Mouse (Mus musculus) gastrocnemius, postnatal 25 days (tissue): ENCODE measurements around the gene Bglap3. TPM values are rescaled to one million over a fixed set of nuclear protein-coding genes. Genes with fewer than 3 reads are reported as not detected.
"Not testable (repeated sequence)": the region's sequence is repeated elsewhere in the genome, so short reads cannot be mapped to it uniquely, and the experiment has no call there.

ENCODE experiments used
- DNase-seq: peaks from one replicate; pipeline ENCODE4 v3.0.0; 2022
- long read RNA-seq, 2 experiments: library from polyadenylated mRNA; stranded (forward); transcript quantifications; one replicate each; pipeline ENCODE4 v2.0.0; 2021
- total RNA-seq, 2 experiments: library from RNA; stranded (reverse); gene quantifications; 1 replicate in 1 of 2; 2 replicates in 1 of 2; pipeline ENCODE4 v1.2.3; 2021

The Bglap3 gene
- under 1 TPM in 1 of 2 experiments, not detected in 1; 0.54 TPM for total RNA-seq
- long read RNA-seq, experiment 1, result 0 reads
- long read RNA-seq, experiment 2, result 0 reads

- DNase-seq, result not testable (repeated sequence)
These were observed at the start of gene Bglap3 for GRCm38 (mm10) chr3:88372643-88373042. Gene Bglap3 (minus strand): TSS chr3:88372743.

DNA sequence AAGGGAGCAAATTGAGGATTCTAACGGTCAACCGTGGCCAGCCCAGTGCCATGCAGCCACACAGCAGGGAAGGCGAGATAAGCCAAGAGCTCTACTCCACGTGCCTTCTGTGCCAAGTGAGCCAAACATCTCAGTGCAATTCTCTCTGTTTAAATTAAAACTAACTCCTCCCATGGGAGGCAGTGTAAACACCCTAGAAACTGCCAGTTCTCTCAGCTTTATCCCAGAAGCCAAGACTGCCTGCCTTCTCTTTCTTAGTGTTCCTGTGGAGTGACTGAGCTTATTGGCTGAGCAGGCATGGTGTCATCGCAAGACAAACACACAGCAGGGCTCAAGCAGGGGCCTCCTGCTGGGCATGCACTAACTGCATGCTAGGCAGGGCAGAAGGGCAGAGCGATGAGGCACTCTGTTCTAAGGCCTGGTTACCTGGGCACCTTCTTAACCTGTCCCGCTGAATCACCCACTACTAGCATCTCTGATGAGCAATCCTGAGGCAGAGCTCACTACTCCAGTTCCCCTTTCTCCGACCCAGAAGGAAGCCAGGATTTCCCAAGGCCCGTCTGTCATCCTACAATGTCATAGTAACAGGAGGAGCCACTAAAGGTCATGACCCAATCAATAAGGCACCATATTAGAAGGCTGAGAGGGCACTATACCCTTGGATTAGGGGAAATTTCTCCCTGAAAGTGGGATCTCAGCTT lies 49.6 kb upstream of the Bglap3 start:
- no peak for DNase-seq

- no peak for DNase-seq
These were observed 48.2 kb upstream of the Bglap3 start for GRCm38 (mm10) chr3:88420771-88421170.

- DNase-seq, result no peak
These were observed 45.5 kb upstream of the Bglap3 start for GRCm38 (mm10) chr3:88418016-88418415.

DNA sequence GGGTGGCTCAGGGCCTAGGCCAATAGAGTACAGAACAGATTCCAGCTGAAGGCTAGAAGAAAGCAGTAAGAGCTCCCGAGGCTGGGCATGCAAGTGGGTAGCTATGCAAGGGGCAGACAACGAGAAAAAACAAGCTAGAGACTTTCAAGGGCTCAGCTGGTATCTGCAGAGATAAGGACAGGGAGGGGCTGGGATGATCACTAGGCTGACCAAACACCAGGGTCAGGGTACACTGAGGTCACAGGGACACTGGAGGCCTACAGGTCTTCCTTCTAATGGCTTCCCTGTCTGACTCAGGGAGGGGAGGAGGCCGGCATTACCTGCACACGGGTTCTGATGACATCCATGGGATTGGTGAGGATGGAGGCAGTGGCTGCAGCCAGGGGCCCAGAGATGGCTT lies 43.1 kb upstream of the Bglap3 start:
- no peak for DNase-seq

DNA sequence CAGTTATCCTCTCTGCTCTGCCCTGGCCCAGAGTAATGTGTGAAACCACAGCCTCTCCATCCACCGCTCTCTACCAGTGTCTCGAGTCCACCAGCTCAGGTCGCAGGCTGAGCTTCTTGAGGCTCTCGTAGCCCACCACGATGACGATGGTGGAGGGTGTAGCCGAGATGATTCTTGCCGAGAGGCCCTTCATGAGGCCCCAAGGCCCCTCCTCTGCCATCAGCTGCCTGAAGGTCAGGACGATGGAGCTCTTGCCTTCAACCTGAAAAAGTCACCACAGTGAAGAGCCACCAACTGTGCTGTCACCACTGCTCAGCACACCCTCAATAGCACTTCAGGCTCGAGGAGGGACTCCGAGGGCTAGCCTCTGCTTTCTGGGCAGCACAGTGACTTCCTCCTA lies 40.1 kb upstream of the Bglap3 start:
- DNase-seq, result no peak

- DNase-seq, result no peak
These were observed 39.1 kb upstream of the Bglap3 start for GRCm38 (mm10) chr3:88411681-88412080.

- no peak for DNase-seq
These were observed 38.1 kb upstream of the Bglap3 start for GRCm38 (mm10) chr3:88410645-88411031.

- peak; percentile 93 for DNase-seq
These were observed 37.5 kb upstream of the Bglap3 start, which contains the start of gene Pmf1 for GRCm38 (mm10) chr3:88409741-88410644. Gene Pmf1 (minus strand): TSS chr3:88410331.

- DNase-seq, result no peak
These were observed 36.4 kb upstream of the Bglap3 start for GRCm38 (mm10) chr3:88408953-88409352.

DNA sequence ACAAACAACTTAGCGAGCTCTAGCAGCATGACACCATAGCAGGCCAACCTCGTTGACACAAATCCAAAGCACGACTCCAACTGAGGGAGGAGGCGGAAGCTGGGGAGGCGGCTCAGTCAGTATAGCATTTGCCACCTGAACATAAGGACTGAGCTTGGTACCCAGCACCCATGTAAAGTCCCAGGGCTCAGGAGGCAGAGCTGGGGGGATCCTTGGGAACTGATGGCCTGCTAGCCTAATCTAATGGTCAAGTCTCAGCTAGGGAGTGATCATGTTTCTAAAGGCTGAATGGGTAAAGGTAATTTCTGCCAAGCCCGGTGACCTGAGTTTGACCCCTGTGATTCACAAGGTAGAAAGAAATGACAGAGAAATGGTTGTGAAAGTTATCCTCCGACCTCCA lies 35.0 kb upstream of the Bglap3 start:
- no peak for DNase-seq

DNA sequence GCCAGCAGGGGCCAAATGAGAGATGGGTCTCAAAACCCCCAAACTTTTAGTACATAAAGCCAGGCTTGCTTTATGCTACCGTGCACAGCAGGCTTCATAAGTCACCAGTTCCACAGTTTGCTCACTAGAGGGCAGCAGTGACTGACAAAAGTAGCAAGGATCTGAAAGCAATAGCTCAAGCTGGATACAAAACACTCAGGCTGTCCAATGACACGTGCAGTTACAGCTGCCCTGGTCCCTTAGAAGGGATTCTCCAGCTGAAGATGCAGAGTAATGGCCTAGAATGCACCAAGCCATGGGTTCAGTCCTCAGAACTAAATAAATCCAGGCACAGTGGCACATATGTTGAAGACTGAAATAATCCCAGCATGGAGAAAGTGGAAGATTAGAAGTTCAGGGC lies 34.5 kb upstream of the Bglap3 start:
- DNase-seq, result peak; percentile 39

- DNase-seq, result no peak
These were observed 31.1 kb upstream of the Bglap3 start for GRCm38 (mm10) chr3:88403522-88404230.

- DNase-seq, result no peak
These were observed 26.1 kb upstream of the Bglap3 start for GRCm38 (mm10) chr3:88398666-88399065.

DNA sequence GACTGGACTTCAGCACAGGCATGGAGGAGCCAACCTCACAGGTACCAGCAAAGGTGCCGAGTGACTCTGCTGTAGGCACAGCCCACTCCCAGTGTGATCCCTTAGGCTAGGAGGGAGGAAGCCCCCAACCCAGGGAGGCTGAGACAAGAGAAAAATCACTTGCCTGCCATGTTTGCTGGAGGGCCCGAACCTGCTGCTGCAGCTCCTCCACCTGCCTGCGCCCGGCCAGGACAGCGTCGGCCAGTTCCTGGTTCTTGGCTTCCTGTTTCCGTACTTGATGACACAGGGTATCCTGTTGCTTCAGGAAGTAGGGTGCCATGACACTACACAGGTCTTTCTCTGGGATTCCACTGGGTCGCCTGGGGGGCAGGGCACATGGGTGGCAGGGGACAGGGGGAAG lies 23.2 kb upstream of the Bglap3 start:
- no peak for DNase-seq

- DNase-seq, result no peak
These were observed 22.7 kb upstream of the Bglap3 start for GRCm38 (mm10) chr3:88395288-88395687.

GRCm38 (mm10) chr3:88393776-88394375 lies 21.3 kb upstream of the Bglap3 start:
- no peak for DNase-seq

DNA sequence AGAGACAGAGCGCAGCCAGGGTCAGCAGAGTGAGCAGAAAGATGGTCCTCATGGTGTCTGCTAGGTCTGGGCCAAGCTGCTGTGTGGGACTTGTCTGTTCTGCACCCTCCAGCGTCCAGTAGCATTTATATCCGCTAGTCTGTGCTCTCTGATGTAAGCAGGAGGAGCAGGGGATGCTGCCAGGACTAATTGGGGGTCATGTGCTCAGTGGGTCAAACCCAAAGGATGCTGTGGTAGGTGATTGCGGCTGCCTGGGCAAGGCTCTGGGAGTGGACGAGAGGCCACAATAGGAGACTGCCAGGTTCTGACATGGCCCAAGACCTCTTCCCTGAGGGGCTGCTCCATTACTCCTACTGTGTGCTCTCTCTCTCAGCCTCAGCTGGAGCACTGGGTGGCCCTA lies 11.8 kb upstream of the Bglap3 start, which contains the start of gene Bglap:
Bglap (minus strand) TSS at position 101 of the 400 bp plus-strand sequence.
- no peak for DNase-seq

- not testable (repeated sequence) for DNase-seq
These were observed 9.8 kb upstream of the Bglap3 start for GRCm38 (mm10) chr3:88382383-88382782.

DNA sequence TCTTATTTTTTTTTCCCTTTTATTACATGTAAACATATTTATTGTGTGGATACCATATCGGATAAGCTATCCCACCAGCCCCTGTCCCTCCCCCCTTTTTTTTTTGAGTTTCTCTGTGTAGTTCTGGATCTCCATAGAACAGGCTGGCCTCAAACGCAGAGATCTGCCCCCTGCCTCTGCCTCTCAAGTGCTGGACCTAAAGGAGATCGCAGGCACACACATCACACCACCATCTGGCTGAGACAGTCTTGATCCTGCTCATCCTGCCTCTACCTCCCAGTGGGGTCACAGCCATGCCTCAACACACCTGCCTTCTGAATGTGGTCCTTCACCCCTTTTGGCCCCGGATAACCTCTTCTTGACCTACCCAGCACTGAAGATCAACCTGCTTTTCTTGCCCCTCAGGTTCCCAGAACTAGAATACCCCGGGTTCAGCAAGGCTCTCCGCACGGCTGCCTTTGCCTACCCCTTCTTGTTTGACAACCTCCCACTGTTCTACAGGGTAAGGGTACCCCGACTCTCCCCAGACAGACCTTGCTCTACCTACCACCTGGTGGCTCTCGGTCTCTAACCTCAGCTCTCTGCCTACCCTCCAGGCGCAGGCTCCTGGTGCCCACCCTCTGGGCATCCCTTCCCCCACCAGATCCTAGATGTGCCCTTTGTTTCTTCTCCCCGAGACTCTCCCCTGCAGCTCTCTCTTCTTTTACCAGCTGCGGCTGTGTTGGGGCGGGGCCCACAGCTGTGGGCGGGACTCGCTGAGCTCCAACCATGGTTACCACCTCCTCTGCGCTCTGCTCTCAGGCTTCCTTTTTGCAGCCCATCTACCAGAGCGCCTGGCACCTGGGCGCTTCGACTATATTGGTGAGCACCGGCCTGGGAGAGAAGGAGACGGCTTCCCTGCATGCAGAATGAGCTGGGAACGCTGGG lies 9.1 kb upstream of the Bglap3 start:
- DNase-seq, result not testable (repeated sequence)

GRCm38 (mm10) chr3:88378599-88378998 lies 6.1 kb upstream of the Bglap3 start, which contains the start of gene Bglap2:
Gene Bglap2 (minus strand): TSS chr3:88378699.
- not testable (repeated sequence) for DNase-seq
